Mouse (Mus musculus) common myeloid progenitor, adult 5-6 weeks (primary cell): ENCODE measurements around the gene Nipal3. TPM values are rescaled to one million over a fixed set of nuclear protein-coding genes. Genes with fewer than 3 reads are reported as not detected.

Source experiments
- ATAC-seq: replicated peaks from 2 replicates; pipeline ENCODE4 v1.8.0; 2016; ENCODE audit warnings: low read depth, mild to moderate bottlenecking, moderate TSS enrichment, inconsistent platforms; ENCODE audit not compliant: poor library complexity, severe bottlenecking
- total RNA-seq: library from RNA; stranded (forward); fragments of 200-1000, 187-1606 nt; gene quantifications from 2 replicates; pipeline ENCODE4 v1.2.3, GENCODE M21; 2017

Gene Nipal3
- total RNA-seq, 1 experiment from 2014 or later: 31.7 TPM

DNA sequence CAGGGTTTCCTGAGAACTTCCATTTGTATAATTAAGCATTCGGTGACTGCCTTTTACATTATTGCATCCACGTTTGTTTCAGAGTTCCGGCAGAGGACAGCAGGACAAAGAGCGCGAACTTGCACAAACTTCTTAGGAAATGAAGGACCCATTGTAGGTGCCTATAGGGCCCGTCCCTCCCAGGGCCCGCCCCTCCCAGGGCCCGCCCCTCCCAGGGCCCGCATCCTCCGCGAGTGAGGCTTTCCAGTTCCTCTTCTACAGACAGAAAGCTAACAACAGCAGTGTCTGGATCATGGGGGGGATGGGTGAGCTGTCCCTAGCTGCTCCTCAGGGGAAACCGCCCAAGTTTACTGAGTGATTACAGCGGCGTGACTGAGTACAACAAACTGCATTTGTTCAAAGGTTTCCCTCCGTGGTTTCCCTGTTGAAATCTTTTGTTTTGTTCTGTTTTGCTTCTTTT is 55.6 kb downstream of the Nipal3 start:
- peak; percentile 91 for ATAC-seq

DNA sequence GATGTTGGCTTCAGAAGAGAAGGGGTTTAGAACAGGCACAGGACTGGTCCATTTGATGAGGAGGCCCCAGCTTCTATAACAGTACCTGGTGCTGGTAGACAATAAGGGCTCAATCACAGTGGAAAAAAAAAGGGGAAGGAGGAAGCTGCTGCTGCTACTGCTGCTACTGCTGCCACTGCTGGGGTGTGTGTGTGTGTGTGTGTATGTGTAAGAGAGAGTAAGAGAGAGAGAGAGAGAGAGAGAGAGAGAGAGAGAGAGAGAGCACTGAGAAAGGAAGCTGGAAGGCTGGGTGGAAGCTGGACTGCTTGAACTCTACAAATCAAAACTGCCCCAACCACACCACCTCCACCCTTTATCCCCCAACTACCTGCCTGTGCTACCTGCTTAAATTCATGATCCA is 56.9 kb downstream of the Nipal3 start:
- no peak for ATAC-seq

- no peak for ATAC-seq
These were observed 58.5 kb downstream of the Nipal3 start for GRCm38 (mm10) chr4:135436291-135436690.

DNA sequence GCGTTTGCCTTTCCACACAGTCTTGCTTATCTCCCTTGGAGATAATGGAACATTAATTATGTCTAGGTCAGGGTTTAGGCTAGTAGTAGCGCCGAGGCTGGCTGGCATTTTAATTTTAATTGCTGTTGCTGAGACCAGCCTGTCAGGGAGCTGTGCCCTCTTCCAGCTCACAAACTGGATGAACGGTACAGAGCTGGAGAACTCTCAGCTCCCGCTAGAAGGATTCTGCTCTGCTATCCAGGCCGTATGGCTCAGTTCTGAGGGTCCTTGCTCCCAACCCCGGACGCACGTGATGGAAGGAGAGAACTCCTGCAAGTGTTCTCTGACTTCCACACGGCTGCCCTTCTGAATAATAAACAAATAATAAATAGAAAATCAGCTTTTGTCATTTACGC is 60.4 kb downstream of the Nipal3 start:
- ATAC-seq: no peak

- peak; percentile 81 for ATAC-seq
These were observed 61.1 kb downstream of the Nipal3 start, which contains the start of gene Rcan3 for GRCm38 (mm10) chr4:135433443-135434394. Gene Rcan3 (minus strand): TSS chr4:135433853.

DNA sequence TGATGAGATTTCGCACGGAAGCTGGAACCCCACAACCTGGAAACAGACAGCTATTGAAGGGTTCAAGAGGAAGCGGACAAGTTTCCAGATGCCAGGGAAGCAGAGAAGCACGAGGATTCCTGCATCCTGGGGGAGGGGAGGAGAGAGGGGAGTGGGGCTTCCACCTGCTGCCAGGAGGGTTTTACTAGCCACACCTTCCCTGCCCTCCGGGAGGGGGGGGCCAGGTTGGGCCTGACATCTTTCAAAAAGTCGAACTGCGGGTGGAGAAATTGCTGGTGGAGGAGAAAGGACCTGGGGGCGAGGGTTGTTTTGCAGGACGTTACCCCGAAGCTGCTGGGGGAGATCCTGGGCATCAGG is 61.8 kb downstream of the Nipal3 start:
- no peak for ATAC-seq

DNA sequence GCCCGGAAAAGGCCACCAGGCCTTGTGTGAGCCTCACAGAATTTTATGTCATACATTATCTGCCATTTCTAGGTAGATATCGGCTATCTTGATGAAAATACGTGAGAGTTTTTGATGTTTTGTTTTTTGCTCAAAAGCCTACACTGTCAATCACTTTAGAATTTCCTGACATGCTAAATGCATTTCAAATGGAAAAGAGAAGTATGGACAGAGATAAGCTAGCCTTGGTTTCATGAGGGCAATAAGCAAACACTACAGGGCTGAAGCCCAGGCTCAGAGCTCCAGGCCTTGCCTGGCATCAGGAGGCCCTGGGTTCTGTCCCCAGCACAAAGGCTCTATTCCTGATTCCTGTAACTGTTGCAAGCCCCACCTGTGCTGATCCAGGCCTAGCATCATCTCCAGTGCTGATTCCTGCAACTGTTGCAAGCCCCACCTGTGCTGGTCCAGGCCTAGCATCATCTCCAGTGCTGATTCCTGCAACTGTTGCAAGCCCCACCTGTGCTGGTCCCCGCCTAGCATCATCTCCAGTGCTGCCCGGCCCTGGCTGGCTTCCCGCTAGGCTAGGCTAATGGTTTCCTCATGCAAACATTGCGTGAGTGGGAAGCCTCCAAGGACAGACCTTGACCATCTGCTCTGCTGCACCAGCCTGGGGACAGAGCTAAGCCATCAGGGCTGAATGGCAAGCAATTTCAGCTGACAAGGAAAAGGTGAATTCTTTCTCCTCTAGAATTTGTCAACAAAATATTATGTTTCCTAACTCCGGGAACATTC is 64.7 kb downstream of the Nipal3 start:
- ATAC-seq: no peak

DNA sequence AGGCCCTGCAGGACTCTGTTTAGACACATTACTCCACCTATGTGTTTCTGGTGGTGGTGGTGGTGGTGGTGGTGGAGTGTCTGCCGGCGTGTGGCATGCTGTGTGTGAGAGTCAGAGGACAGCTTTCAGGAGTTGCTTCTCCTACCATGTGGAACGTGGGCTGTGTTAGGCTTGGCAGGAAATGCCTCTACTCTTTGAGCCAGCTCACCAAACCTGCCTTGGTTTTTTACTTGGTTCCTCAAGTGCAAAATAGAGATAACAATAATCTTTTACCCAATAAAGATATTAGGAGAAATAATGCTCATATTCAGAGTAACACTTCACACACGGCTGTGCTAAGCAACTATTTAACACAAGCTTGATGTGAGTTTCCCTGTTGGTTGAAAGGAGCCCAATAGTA is 65.5 kb downstream of the Nipal3 start:
- ATAC-seq: no peak

GRCm38 (mm10) chr4:135426587-135426986 is 68.3 kb downstream of the Nipal3 start:
- ATAC-seq: no peak; the same call in 1 of the 2 replicates

DNA sequence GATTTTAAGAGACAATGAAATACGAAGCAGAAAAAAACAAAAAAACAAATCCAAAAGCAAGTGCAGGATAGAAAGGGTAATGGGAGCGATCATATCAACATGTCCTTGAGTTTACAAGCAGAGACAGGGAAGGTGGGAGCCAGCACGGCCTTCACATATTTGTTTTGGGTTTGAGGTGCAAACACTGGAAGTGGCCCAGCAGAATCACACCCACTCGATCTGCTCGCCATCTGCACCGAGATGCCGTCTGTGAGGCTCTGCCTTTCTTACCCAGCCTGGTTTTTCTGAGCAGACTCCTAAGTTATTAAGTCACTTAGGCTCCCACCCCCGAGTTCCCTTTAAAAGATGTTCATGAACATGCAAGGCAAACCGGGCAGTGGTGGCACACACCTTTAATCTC is 69.2 kb downstream of the Nipal3 start:
- ATAC-seq: no peak

GRCm38 (mm10) chr4:135420961-135421360 is 73.9 kb downstream of the Nipal3 start:
- ATAC-seq: no peak

- no peak for ATAC-seq
These were observed 74.4 kb downstream of the Nipal3 start for GRCm38 (mm10) chr4:135420416-135420815.

- ATAC-seq: no peak
These were observed 74.8 kb downstream of the Nipal3 start for GRCm38 (mm10) chr4:135419996-135420395.

- peak; percentile 70 for ATAC-seq
These were observed 78.5 kb downstream of the Nipal3 start for GRCm38 (mm10) chr4:135416367-135416766.

DNA sequence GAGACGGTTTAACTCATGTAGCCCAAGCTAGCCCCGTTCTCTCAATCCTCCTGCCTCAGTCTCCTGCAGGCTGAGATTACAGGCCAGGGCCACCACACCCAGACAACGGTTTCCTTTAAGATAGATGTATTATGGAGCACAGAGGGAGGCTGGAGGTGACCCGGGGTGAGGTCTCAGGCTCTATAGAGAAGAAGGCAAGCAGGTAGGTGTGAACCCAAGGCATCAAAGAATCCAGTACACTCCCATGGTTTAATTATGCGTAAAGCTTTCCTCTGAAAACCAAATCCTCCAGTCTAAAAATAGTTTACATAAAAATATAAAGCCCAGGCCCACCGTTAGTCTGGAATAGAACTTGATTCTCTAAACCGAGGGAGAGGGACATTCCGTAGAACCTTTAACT is 81.3 kb downstream of the Nipal3 start:
- no peak for ATAC-seq

DNA sequence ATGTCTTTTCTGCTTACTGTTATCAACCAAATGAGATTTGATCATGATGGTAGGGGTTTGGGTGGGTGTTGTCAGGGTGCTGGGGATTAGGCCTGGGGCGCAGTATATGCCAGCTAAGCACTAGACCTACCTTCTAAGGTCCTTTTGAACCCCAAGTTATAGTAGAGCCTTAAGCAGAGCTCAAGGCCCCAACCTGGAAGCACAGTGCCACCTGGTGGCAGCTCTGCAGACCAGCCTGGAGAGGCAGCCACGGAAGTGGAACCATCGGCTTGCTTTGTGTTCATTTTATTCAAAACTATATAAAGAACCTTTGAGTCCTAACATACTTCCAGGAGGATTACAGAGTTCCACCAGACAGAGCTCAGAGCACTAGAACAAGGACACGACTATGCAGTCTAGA is 83.2 kb downstream of the Nipal3 start:
- peak; percentile 75 for ATAC-seq

GRCm38 (mm10) chr4:135406180-135406579 is 88.7 kb downstream of the Nipal3 start:
- no peak for ATAC-seq

DNA sequence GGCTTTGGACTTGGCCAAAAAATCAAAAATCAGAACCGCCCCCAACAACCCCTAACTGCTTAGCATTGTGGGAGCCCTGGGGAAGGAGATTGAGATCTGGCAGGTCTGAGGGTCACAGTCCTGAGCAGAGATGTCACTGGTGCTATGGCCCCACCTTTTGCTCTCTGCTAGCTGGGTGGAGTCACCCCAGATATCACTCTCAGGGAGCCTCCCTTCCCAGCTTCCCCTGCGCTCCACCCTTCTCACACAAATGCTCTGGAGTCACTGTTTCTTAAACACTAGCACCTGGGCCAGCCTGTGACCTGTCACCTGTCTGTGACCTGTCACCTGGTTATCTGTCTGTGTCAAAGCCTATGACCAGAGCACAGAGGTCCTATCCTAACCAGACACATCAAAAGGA is 89.9 kb downstream of the Nipal3 start:
- 0 out of 2 replicates have a peak, but pooled peaks have one; percentile 18 for ATAC-seq

DNA sequence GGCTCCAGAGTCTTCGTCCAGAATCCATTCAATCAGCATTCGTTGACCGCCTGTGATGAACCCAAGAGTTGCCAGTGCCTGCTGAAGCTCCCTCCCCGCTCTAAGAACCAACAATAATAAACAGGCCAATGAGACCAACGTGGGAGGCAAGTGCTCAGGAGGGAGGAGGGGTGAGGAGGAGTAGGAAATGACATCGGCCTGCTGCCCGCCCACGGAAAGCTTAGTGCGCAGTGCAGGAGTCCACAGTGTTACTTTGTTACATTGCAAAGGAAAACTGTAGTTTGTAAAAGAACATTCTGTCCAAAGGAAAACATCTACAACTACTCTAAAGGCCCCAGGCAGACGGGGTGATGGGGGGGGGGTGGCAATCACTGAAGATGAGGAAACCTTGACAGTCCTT is 90.8 kb downstream of the Nipal3 start:
- ATAC-seq: no peak

GRCm38 (mm10) chr4:135401881-135402280 is 93.0 kb downstream of the Nipal3 start:
- no peak for ATAC-seq

- no peak for ATAC-seq
These were observed 96.8 kb downstream of the Nipal3 start, which contains the start of gene Ncmap for GRCm38 (mm10) chr4:135397991-135398390. Gene Ncmap (minus strand): TSS chr4:135398227.
